Mouse (Mus musculus): ENCODE measurements around the gene Nab2. TPM values are rescaled to one million over a fixed set of nuclear protein-coding genes. Genes with fewer than 3 reads are reported as not detected.
"Not testable (repeated sequence)": the region's sequence is repeated elsewhere in the genome, so short reads cannot be mapped to it uniquely, and the experiment has no call there.

Gene Nab2
- polyA plus RNA-seq, 2 experiments, result 0.88 to 4.1 TPM

- Histone ChIP-seq H3K4me2 (ENCODE audit: low read depth) (no peak overlapping the region), H3K36me3 (replicated peaks; ENCODE audit: control insufficient read depth, insufficient read depth, low read depth) (peaks cover 2% of the 10 kb centered on the region; the same call in 1 of the 2 replicates), H3K4me3 (ENCODE audit: insufficient read depth in 1 of 2, low read depth in 2 of 2, low read length in 2 of 2) (no peak overlapping the region), H3K9me3 (ENCODE audit: control insufficient read depth, low read length) (no peaks in the 10 kb centered on the region), H3K9ac (replicated peaks) (no peak overlapping the region), H3K27ac (no peak overlapping the region), H3K4me1 (replicated peaks; ENCODE audit: control insufficient read depth in 2 of 2, insufficient read depth in 2 of 2, low read length in 1 of 2) (peaks cover 0 to 13% of the 10 kb centered on the region in 2 experiments; a peak in 2 of 4 replicates), H3K27me3 (ENCODE audit: control insufficient read depth, insufficient read depth, low read length) (peaks cover 7% of the 10 kb centered on the region)
- DNase-seq (ENCODE audit: low read depth in 3 of 3, low spot score in 3 of 3) (no peak), ATAC-seq (ENCODE audit: insufficient read depth) (no peak)
- 48% methylated on average over 1 of the region's 1 CpGs for WGBS (ENCODE audit: insufficient replicate concordance)
- TF ChIP-seq EP300 (IDR thresholded peaks at IDR 0.05; ENCODE audit: low read depth) (no peak), CTCF (IDR thresholded peaks at IDR 0.05; ENCODE audit: low read depth) (no peak)
Measured at GRCm38 (mm10) chr10:127659551-127659950, 8.8 kb downstream of the Nab2 start.

GRCm38 (mm10) chr10:127658076-127658475, 10.3 kb downstream of the Nab2 start:
- no peaks in the 10 kb centered on the region; the same call in 1 of the 2 replicates for H3K27me3 ChIP-seq (ENCODE audit: control insufficient read depth, insufficient read depth, low read length)
- H3K27ac ChIP-seq, result no peak overlapping the region
- H3K36me3 ChIP-seq (replicated peaks; ENCODE audit: control insufficient read depth, insufficient read depth, low read depth), result peaks cover 2% of the 10 kb centered on the region; the same call in 1 of the 2 replicates
- H3K4me2 ChIP-seq (ENCODE audit: low read depth), result no peak overlapping the region
- TF ChIP-seq EP300 (IDR thresholded peaks at IDR 0.05; ENCODE audit: low read depth) (no peak), CTCF (IDR thresholded peaks at IDR 0.05; ENCODE audit: low read depth) (no peak)
- ATAC-seq (ENCODE audit: insufficient read depth) (no peak), DNase-seq (ENCODE audit: low read depth in 3 of 3, low spot score in 3 of 3) (no peak)
- H3K4me1 ChIP-seq (replicated peaks; ENCODE audit: control insufficient read depth in 2 of 2, insufficient read depth in 2 of 2, low read length in 1 of 2), result peaks cover 0 to 13% of the 10 kb centered on the region in 2 experiments; a peak in 2 of 4 replicates
- H3K9ac ChIP-seq (replicated peaks), result no peak overlapping the region
- no peak overlapping the region for H3K4me3 ChIP-seq (ENCODE audit: insufficient read depth in 1 of 2, low read depth in 2 of 2, low read length in 2 of 2)
- WGBS (ENCODE audit: insufficient replicate concordance), result 18% methylated on average over 6 of the region's 6 CpGs
- no peaks in the 10 kb centered on the region for H3K9me3 ChIP-seq (ENCODE audit: control insufficient read depth, low read length)

GRCm38 (mm10) chr10:127657617-127658016, 10.8 kb downstream of the Nab2 start:
- H3K4me3 ChIP-seq (ENCODE audit: insufficient read depth in 1 of 2, low read depth in 2 of 2, low read length in 2 of 2); H3K9me3 ChIP-seq (ENCODE audit: control insufficient read depth, low read length); H3K4me2 ChIP-seq (ENCODE audit: low read depth); H3K27me3 ChIP-seq (ENCODE audit: control insufficient read depth, insufficient read depth, low read length); H3K27ac ChIP-seq; ATAC-seq (ENCODE audit: insufficient read depth); H3K36me3 ChIP-seq (replicated peaks; ENCODE audit: control insufficient read depth, insufficient read depth, low read depth); DNase-seq (ENCODE audit: low read depth in 3 of 3, low spot score in 3 of 3); H3K9ac ChIP-seq (replicated peaks): not testable (repeated sequence)
- 81% methylated on average over 6 of the region's 6 CpGs for WGBS (ENCODE audit: insufficient replicate concordance)
- peaks cover 0 to 12% of the 10 kb centered on the region in 2 experiments; a peak in 2 of 4 replicates for H3K4me1 ChIP-seq (replicated peaks; ENCODE audit: control insufficient read depth in 2 of 2, insufficient read depth in 2 of 2, low read length in 1 of 2)

- Histone ChIP-seq H3K36me3 (replicated peaks; ENCODE audit: control insufficient read depth, insufficient read depth, low read depth) (peaks cover 5% of the 10 kb centered on the region; the same call in 1 of the 2 replicates), H3K9me3 (ENCODE audit: control insufficient read depth, low read length) (no peaks in the 10 kb centered on the region), H3K27ac (no peak overlapping the region), H3K27me3 (ENCODE audit: control insufficient read depth, insufficient read depth, low read length) (no peaks in the 10 kb centered on the region), H3K4me3 (ENCODE audit: insufficient read depth in 1 of 2, low read depth in 2 of 2, low read length in 2 of 2) (no peak overlapping the region), H3K9ac (replicated peaks) (no peak overlapping the region), H3K4me1 (replicated peaks; ENCODE audit: control insufficient read depth in 2 of 2, insufficient read depth in 2 of 2, low read length in 1 of 2) (peaks cover 0 to 2% of the 10 kb centered on the region in 2 experiments; a peak in 1 of 4 replicates), H3K4me2 (ENCODE audit: low read depth) (no peak overlapping the region)
- 56% methylated on average over 16 of the region's 16 CpGs for WGBS (ENCODE audit: insufficient replicate concordance)
- DNase-seq (ENCODE audit: low read depth in 3 of 3, low spot score in 3 of 3), result no peak
- no peak for ATAC-seq (ENCODE audit: insufficient read depth)
- no peak for TF ChIP-seq CTCF (IDR thresholded peaks at IDR 0.05; ENCODE audit: low read depth)
- no peak for TF ChIP-seq EP300 (IDR thresholded peaks at IDR 0.05; ENCODE audit: low read depth)
Measured at GRCm38 (mm10) chr10:127654970-127655579, 13.3 kb downstream of the Nab2 start.

GRCm38 (mm10) chr10:127652906-127653638, 15.3 kb downstream of the Nab2 start:
- Histone ChIP-seq H3K9ac (replicated peaks) (no peak overlapping the region), H3K4me3 (ENCODE audit: insufficient read depth in 1 of 2, low read depth in 2 of 2, low read length in 2 of 2) (no peak overlapping the region), H3K36me3 (replicated peaks; ENCODE audit: control insufficient read depth, insufficient read depth, low read depth) (peaks cover 5% of the 10 kb centered on the region; the same call in 1 of the 2 replicates), H3K4me2 (ENCODE audit: low read depth) (no peak overlapping the region), H3K27ac (no peak overlapping the region), H3K9me3 (ENCODE audit: control insufficient read depth, low read length) (no peaks in the 10 kb centered on the region), H3K27me3 (ENCODE audit: control insufficient read depth, insufficient read depth, low read length) (no peaks in the 10 kb centered on the region), H3K4me1 (replicated peaks; ENCODE audit: control insufficient read depth in 2 of 2, insufficient read depth in 2 of 2, low read length in 1 of 2) (peaks cover 0 to 2% of the 10 kb centered on the region in 2 experiments; a peak in 1 of 4 replicates)
- DNase-seq (ENCODE audit: low read depth in 3 of 3, low spot score in 3 of 3), result no peak
- TF ChIP-seq EP300 (IDR thresholded peaks at IDR 0.05; ENCODE audit: low read depth) (no peak), CTCF (IDR thresholded peaks at IDR 0.05; ENCODE audit: low read depth) (no peak)
- 70% methylated on average over 21 of the region's 21 CpGs for WGBS (ENCODE audit: insufficient replicate concordance)
- ATAC-seq (ENCODE audit: insufficient read depth), result no peak

Measured in liver, embryonic 14.5 days (tissue).